Mouse (Mus musculus) stomach, embryonic 15.5 days (tissue): Measurements from ENCODE around the gene Tnpo3. TPM values are rescaled to one million over a fixed set of nuclear protein-coding genes. Genes with fewer than 3 reads are reported as not detected.
"Not testable (repeated sequence)": the region's sequence is repeated elsewhere in the genome, so short reads cannot be mapped to it uniquely, and the experiment has no call there.

ENCODE experiments used
- ATAC-seq: fragments of 200-750 bp; cut with Nextera tagmentation; 2 replicates; pipeline ENCODE4 v1.8.0; 2017; ENCODE audit warnings: low read depth, moderate number of reproducible peaks, moderate TSS enrichment; ENCODE audit not compliant: insufficient read depth, low FRiP score
- H3K27ac ChIP-seq: fragments of 300-500 bp; sonication (generic); 2 replicates; pipeline ENCODE4 v1.5.1; 2015; ENCODE audit warnings: mild to moderate bottlenecking, inconsistent platforms
- H3K27me3 ChIP-seq: fragments of 300-500 bp; sonication (generic); replicated peaks from 2 replicates; pipeline ENCODE4 v1.6.1; 2015; ENCODE audit warnings: inconsistent platforms
- H3K36me3 ChIP-seq: fragments of 300-500 bp; sonication (generic); 2 replicates; pipeline ENCODE4 v1.6.1; 2015; ENCODE audit warnings: inconsistent platforms
- H3K4me1 ChIP-seq: fragments of 300-500 bp; sonication (generic); 2 replicates; pipeline ENCODE4 v1.6.1; 2015; ENCODE audit warnings: inconsistent platforms
- H3K4me2 ChIP-seq: fragments of 300-500 bp; sonication (generic); 2 replicates; pipeline ENCODE4 v1.6.1; 2015; ENCODE audit warnings: mild to moderate bottlenecking, inconsistent platforms
- H3K4me3 ChIP-seq: fragments of 300-500 bp; sonication (generic); replicated peaks from 2 replicates; pipeline ENCODE4 v1.5.1; 2015; ENCODE audit warnings: inconsistent platforms
- H3K9ac ChIP-seq: fragments of 300-500 bp; sonication (generic); 2 replicates; pipeline ENCODE4 v1.6.1; 2015; ENCODE audit warnings: inconsistent platforms
- H3K9me3 ChIP-seq: fragments of 300-500 bp; sonication (generic); 2 replicates; pipeline ENCODE4 v1.6.1; 2016; ENCODE audit warnings: inconsistent platforms
- WGBS: fragments of 180-500 bp; shearing (Covaris S2); methylation state at CpG from one replicate; pipeline ENCODE4 v1.1.7; 2015; 5-methylcytosine and 5-hydroxymethylcytosine counted together
- polyA plus RNA-seq: library from polyadenylated mRNA; unstranded; fragments of >200 nt; fragmentation: Nextera tagmentation; extraction: Ambion mirVana; gene quantifications from 2 replicates; pipeline ENCODE4 v1.2.1, GENCODE M21; 2015

The Tnpo3 gene
- polyA plus RNA-seq, 1 experiment from 2014 or later = 76.7 TPM

- H3K9ac ChIP-seq = no peak overlapping the region
- 0 out of 2 replicates have a peak, but pooled peaks cover 3% of the 10 kb centered on the region for H3K27me3 ChIP-seq
- H3K27ac ChIP-seq = no peak overlapping the region
- H3K36me3 ChIP-seq = no peaks in the 10 kb centered on the region
- ATAC-seq = no peak
- no peaks in the 10 kb centered on the region for H3K4me1 ChIP-seq
- no peak overlapping the region for H3K4me2 ChIP-seq
- 87% methylated on average over 4 of the region's 4 CpGs for WGBS
- no peak overlapping the region for H3K4me3 ChIP-seq
- H3K9me3 ChIP-seq = no peaks in the 10 kb centered on the region
These were observed 26.8 kb upstream of the Tnpo3 start for GRCm38 (mm10) chr6:29636322-29637092.

- WGBS = 96% methylated on average over 1 of the region's 1 CpGs
- no peak for ATAC-seq
- Histone ChIP-seq H3K4me2 (no peak overlapping the region), H3K9ac (no peak overlapping the region), H3K27ac (no peak overlapping the region), H3K9me3 (no peaks in the 10 kb centered on the region), H3K27me3 (0 out of 2 replicates have a peak, but pooled peaks cover 3% of the 10 kb centered on the region), H3K4me3 (no peak overlapping the region), H3K36me3 (no peaks in the 10 kb centered on the region), H3K4me1 (no peaks in the 10 kb centered on the region)
These were observed 24.9 kb upstream of the Tnpo3 start for GRCm38 (mm10) chr6:29634537-29634936.

GRCm38 (mm10) chr6:29632552-29633292, 23.0 kb upstream of the Tnpo3 start:
- Histone ChIP-seq H3K27me3 (0 out of 2 replicates have a peak, but pooled peaks cover 3% of the 10 kb centered on the region), H3K9ac (no peak overlapping the region), H3K36me3 (no peaks in the 10 kb centered on the region), H3K9me3 (no peaks in the 10 kb centered on the region), H3K27ac (no peak overlapping the region), H3K4me2 (no peak overlapping the region), H3K4me1 (no peaks in the 10 kb centered on the region), H3K4me3 (no peak overlapping the region)
- no peak for ATAC-seq
- 37% methylated on average over 12 of the region's 12 CpGs for WGBS

GRCm38 (mm10) chr6:29631751-29632551, 22.3 kb upstream of the Tnpo3 start:
- Histone ChIP-seq H3K9me3 (no peaks in the 10 kb centered on the region), H3K4me3 (no peak overlapping the region), H3K4me1 (no peaks in the 10 kb centered on the region), H3K27ac (no peak overlapping the region), H3K9ac (no peak overlapping the region), H3K4me2 (no peak overlapping the region), H3K27me3 (0 out of 2 replicates have a peak, but pooled peaks cover 3% of the 10 kb centered on the region), H3K36me3 (no peaks in the 10 kb centered on the region)
- WGBS = 27% methylated on average over 10 of the region's 10 CpGs
- no peak for ATAC-seq

GRCm38 (mm10) chr6:29630216-29630615, 20.5 kb upstream of the Tnpo3 start:
- Histone ChIP-seq H3K27ac (no peak overlapping the region), H3K27me3 (0 out of 2 replicates have a peak, but pooled peaks cover 3% of the 10 kb centered on the region), H3K4me3 (no peak overlapping the region), H3K4me2 (no peak overlapping the region), H3K4me1 (no peaks in the 10 kb centered on the region), H3K36me3 (no peaks in the 10 kb centered on the region), H3K9ac (no peak overlapping the region), H3K9me3 (no peaks in the 10 kb centered on the region)
- ATAC-seq = no peak
- 81% methylated on average over 1 of the region's 1 CpGs for WGBS

GRCm38 (mm10) chr6:29627756-29628155, 18.1 kb upstream of the Tnpo3 start:
- no peaks in the 10 kb centered on the region for H3K9me3 ChIP-seq
- ATAC-seq = no peak
- 80% methylated on average over 2 of the region's 2 CpGs for WGBS

GRCm38 (mm10) chr6:29623857-29624256, 14.2 kb upstream of the Tnpo3 start:
- WGBS = 88% methylated on average over 2 of the region's 2 CpGs
- Histone ChIP-seq H3K9me3 (no peaks in the 10 kb centered on the region), H3K27ac (no peak overlapping the region), H3K27me3 (no peaks in the 10 kb centered on the region), H3K4me1 (no peaks in the 10 kb centered on the region), H3K9ac (no peak overlapping the region), H3K4me3 (no peak overlapping the region), H3K4me2 (no peak overlapping the region), H3K36me3 (no peaks in the 10 kb centered on the region)
- ATAC-seq = no peak

More at GRCm38 (mm10) chr6:29627756-29628155, 18.1 kb upstream of the Tnpo3 start:
- Histone ChIP-seq H3K36me3 (no peaks in the 10 kb centered on the region), H3K27me3 (0 out of 2 replicates have a peak, but pooled peaks cover 3% of the 10 kb centered on the region), H3K9ac (no peak overlapping the region), H3K27ac (no peak overlapping the region), H3K4me1 (no peaks in the 10 kb centered on the region), H3K4me2 (no peak overlapping the region), H3K4me3 (no peak overlapping the region)

GRCm38 (mm10) chr6:29622273-29622672, 12.6 kb upstream of the Tnpo3 start:
- no peak overlapping the region for H3K9ac ChIP-seq
- no peaks in the 10 kb centered on the region for H3K27me3 ChIP-seq
- H3K4me3 ChIP-seq = no peak overlapping the region
- WGBS = 38% methylated on average over 6 of the region's 6 CpGs
- no peak overlapping the region for H3K4me2 ChIP-seq
- no peak overlapping the region for H3K27ac ChIP-seq
- ATAC-seq = no peak
- no peaks in the 10 kb centered on the region for H3K9me3 ChIP-seq
- no peaks in the 10 kb centered on the region for H3K4me1 ChIP-seq
- H3K36me3 ChIP-seq = no peaks in the 10 kb centered on the region

GRCm38 (mm10) chr6:29620840-29621543, 11.3 kb upstream of the Tnpo3 start:
- Histone ChIP-seq H3K36me3 (no peaks in the 10 kb centered on the region), H3K9me3 (no peaks in the 10 kb centered on the region), H3K9ac (no peak overlapping the region), H3K4me3 (no peak overlapping the region), H3K4me1 (no peaks in the 10 kb centered on the region), H3K4me2 (peak overlapping the region; percentile 12; the same call in 1 of the 2 replicates), H3K27me3 (0 out of 2 replicates have a peak, but pooled peaks cover 3% of the 10 kb centered on the region), H3K27ac (no peak overlapping the region)
- ATAC-seq = no peak
- WGBS = 53% methylated on average over 17 of the region's 17 CpGs

GRCm38 (mm10) chr6:29620176-29620575, 10.5 kb upstream of the Tnpo3 start:
- 43% methylated on average over 3 of the region's 3 CpGs for WGBS
- Histone ChIP-seq H3K9me3 (no peaks in the 10 kb centered on the region), H3K9ac (no peak overlapping the region), H3K27me3 (0 out of 2 replicates have a peak, but pooled peaks cover 3% of the 10 kb centered on the region), H3K4me3 (no peak overlapping the region), H3K4me2 (no peak overlapping the region), H3K36me3 (no peaks in the 10 kb centered on the region), H3K27ac (no peak overlapping the region), H3K4me1 (no peaks in the 10 kb centered on the region)
- ATAC-seq = no peak

- not testable (repeated sequence) for H3K27me3 ChIP-seq, H3K9me3 ChIP-seq, H3K4me1 ChIP-seq, H3K36me3 ChIP-seq, ATAC-seq
- Histone ChIP-seq H3K4me3 (peak overlapping the region; percentile 100), H3K27ac (peak overlapping the region; percentile 96), H3K4me2 (peak overlapping the region; percentile 72), H3K9ac (peak overlapping the region; percentile 92; the same call in 1 of the 2 replicates)
- 20% methylated on average over 13 of the region's 13 CpGs for WGBS
These were observed 443 bp upstream of the Tnpo3 start for GRCm38 (mm10) chr6:29610020-29610640.
